Mouse (Mus musculus) mouse trophoblast stem cell (cell line): ENCODE data around the gene P2ry14.
"Not testable (repeated sequence)": the region's sequence is repeated elsewhere in the genome, so short reads cannot be mapped to it uniquely, and the experiment has no call there.

Source experiments
- in situ Hi-C, 2 experiments: fragments of 300-500 bp; cut with MseI, MboI; formaldehyde crosslinking; loops; 2 replicates in 1 of 2; 3 replicates in 1 of 2; pipeline ENCODE4 v1.15.1; 2025

P2ry14 gene

GRCm38 (mm10) chr3:59109834-59110233 is 43.6 kb downstream of the P2ry14 start:
- in situ Hi-C loops, result loop anchor here in 1 of 2 experiments (25.0 kb wide), 1 partner anchor 627 kb away; the partner anchor contains the start of gene Gm5538

GRCm38 (mm10) chr3:59107439-59107838 is 46.0 kb downstream of the P2ry14 start:
- in situ Hi-C loops, result loop anchor here in 1 of 2 experiments (25.0 kb wide), 1 partner anchor 630 kb away; the partner anchor contains the start of gene Gm5538

- in situ Hi-C loops, result loop anchor here in 1 of 2 experiments (25.0 kb wide), 1 partner anchor 633 kb away; the partner anchor contains the start of gene Gm5538
Observed at GRCm38 (mm10) chr3:59104462-59104861, 49.0 kb downstream of the P2ry14 start.

GRCm38 (mm10) chr3:59102146-59102545 is 51.3 kb downstream of the P2ry14 start:
- in situ Hi-C loops, result loop anchor here in 1 of 2 experiments (25.0 kb wide), 1 partner anchor 635 kb away; the partner anchor contains the start of gene Gm5538

GRCm38 (mm10) chr3:59101218-59101986 is 52.0 kb downstream of the P2ry14 start, which contains the start of gene Gpr171:
TSS of gene Gpr171 (minus strand) at chr3:59101821.
- in situ Hi-C loops, result loop anchor here in 1 of 2 experiments (25.0 kb wide), 1 partner anchor 636 kb away; the partner anchor contains the start of gene Gm5538

GRCm38 (mm10) chr3:59098540-59098939 is 54.9 kb downstream of the P2ry14 start:
- in situ Hi-C loops, result no loop called here

- in situ Hi-C loops, result no loop called here
Observed at GRCm38 (mm10) chr3:59097421-59097820, 56.0 kb downstream of the P2ry14 start.

- in situ Hi-C loops, result no loop called here
Observed at GRCm38 (mm10) chr3:59092702-59093101, 60.7 kb downstream of the P2ry14 start.

- in situ Hi-C loops, result no loop called here
Observed at GRCm38 (mm10) chr3:59080919-59081318, 72.5 kb downstream of the P2ry14 start.

GRCm38 (mm10) chr3:59080293-59080916 is 73.0 kb downstream of the P2ry14 start:
- in situ Hi-C loops, result no loop called here

GRCm38 (mm10) chr3:59079327-59079726 is 74.1 kb downstream of the P2ry14 start:
- in situ Hi-C loops, result no loop called here

- in situ Hi-C loops, result no loop called here
Observed at GRCm38 (mm10) chr3:59078585-59078984, 74.8 kb downstream of the P2ry14 start.

GRCm38 (mm10) chr3:59077278-59077677 is 76.1 kb downstream of the P2ry14 start:
- in situ Hi-C loops, result no loop called here

- in situ Hi-C loops, result not testable (repeated sequence)
Observed at GRCm38 (mm10) chr3:59069071-59069470, 84.3 kb downstream of the P2ry14 start.

- in situ Hi-C loops, result no loop called here
Observed at GRCm38 (mm10) chr3:59066558-59067294, 86.7 kb downstream of the P2ry14 start.

GRCm38 (mm10) chr3:59065937-59066336 is 87.5 kb downstream of the P2ry14 start:
- in situ Hi-C loops, result no loop called here
